Mouse (Mus musculus): ENCODE measurements around the gene Aaas.
A peak's percentile ranks its signal among the peaks of the same experiment; 100 is the strongest.

Aaas gene

GRCm38 (mm10) chr15:102350138-102350941, at the start of gene Aaas:
Gene Aaas, minus strand, starts transcription at chr15:102350771.
- DNase-seq (ENCODE audit: extremely low read depth, insufficient read length, low spot score), result peak; percentile 98

- DNase-seq (ENCODE audit: extremely low read depth, insufficient read length, low spot score), result peak; percentile 94
These were observed 49.0 kb upstream of the Aaas start for GRCm38 (mm10) chr15:102399229-102400221.

GRCm38 (mm10) chr15:102398629-102399028, 48.1 kb upstream of the Aaas start:
- DNase-seq (ENCODE audit: extremely low read depth, insufficient read length, low spot score), result no peak

GRCm38 (mm10) chr15:102395061-102395460, 44.5 kb upstream of the Aaas start:
- no peak for DNase-seq (ENCODE audit: extremely low read depth, insufficient read length, low spot score)

- no peak for DNase-seq (ENCODE audit: extremely low read depth, insufficient read length, low spot score)
These were observed 43.0 kb upstream of the Aaas start for GRCm38 (mm10) chr15:102393584-102394014.

- no peak for DNase-seq (ENCODE audit: extremely low read depth, insufficient read length, low spot score)
These were observed 41.9 kb upstream of the Aaas start for GRCm38 (mm10) chr15:102392520-102392919.

- no peak for DNase-seq (ENCODE audit: extremely low read depth, insufficient read length, low spot score)
These were observed 38.4 kb upstream of the Aaas start for GRCm38 (mm10) chr15:102388942-102389341.

GRCm38 (mm10) chr15:102386640-102387039, 36.1 kb upstream of the Aaas start:
- DNase-seq (ENCODE audit: extremely low read depth, insufficient read length, low spot score), result peak; percentile 43

- no peak for DNase-seq (ENCODE audit: extremely low read depth, insufficient read length, low spot score)
These were observed 33.1 kb upstream of the Aaas start for GRCm38 (mm10) chr15:102383671-102384070.

- DNase-seq (ENCODE audit: extremely low read depth, insufficient read length, low spot score), result no peak
These were observed 31.0 kb upstream of the Aaas start for GRCm38 (mm10) chr15:102381575-102381974.

GRCm38 (mm10) chr15:102377810-102378262, 27.3 kb upstream of the Aaas start:
- DNase-seq (ENCODE audit: extremely low read depth, insufficient read length, low spot score), result peak; percentile 73

- peak; percentile 79 for DNase-seq (ENCODE audit: extremely low read depth, insufficient read length, low spot score)
These were observed 26.6 kb upstream of the Aaas start for GRCm38 (mm10) chr15:102377163-102377543.

GRCm38 (mm10) chr15:102376453-102377162, 26.0 kb upstream of the Aaas start:
- DNase-seq (ENCODE audit: extremely low read depth, insufficient read length, low spot score), result peak; percentile 78

- no peak for DNase-seq (ENCODE audit: extremely low read depth, insufficient read length, low spot score)
These were observed 20.2 kb upstream of the Aaas start for GRCm38 (mm10) chr15:102370727-102371126.

GRCm38 (mm10) chr15:102369972-102370371, 19.4 kb upstream of the Aaas start:
- no peak for DNase-seq (ENCODE audit: extremely low read depth, insufficient read length, low spot score)

- no peak for DNase-seq (ENCODE audit: extremely low read depth, insufficient read length, low spot score)
These were observed 16.3 kb upstream of the Aaas start, which contains the start of gene Sp7 for GRCm38 (mm10) chr15:102366733-102367344. Gene Sp7, minus strand, starts transcription at chr15:102367182.

- no peak for DNase-seq (ENCODE audit: extremely low read depth, insufficient read length, low spot score)
These were observed 15.7 kb upstream of the Aaas start for GRCm38 (mm10) chr15:102366238-102366637.

- no peak for DNase-seq (ENCODE audit: extremely low read depth, insufficient read length, low spot score)
These were observed 14.1 kb upstream of the Aaas start for GRCm38 (mm10) chr15:102364678-102365077.

- DNase-seq (ENCODE audit: extremely low read depth, insufficient read length, low spot score), result no peak
These were observed 12.1 kb upstream of the Aaas start for GRCm38 (mm10) chr15:102362648-102363047.

GRCm38 (mm10) chr15:102358834-102359233, 8.3 kb upstream of the Aaas start:
- DNase-seq (ENCODE audit: extremely low read depth, insufficient read length, low spot score), result peak; percentile 65

Data from 3134 (cell line).